Mouse (Mus musculus) limb, embryonic 10.5 days (tissue): ENCODE data around the gene Obscn. TPM values are rescaled to one million over a fixed set of nuclear protein-coding genes. Genes with fewer than 3 reads are reported as not detected.

Experiments
- DNase-seq: peaks from one replicate; pipeline ENCODE4 v3.0.0-alpha.2; 2017; ENCODE audit warnings: low spot score
- H3K27ac ChIP-seq: fragments of 300-500 bp; sonication (generic); 2 replicates; pipeline ENCODE4 v1.5.1; 2016; ENCODE audit warnings: mild to moderate bottlenecking
- H3K27me3 ChIP-seq: fragments of 300-500 bp; sonication (generic); 2 replicates; pipeline ENCODE4 v1.6.1; 2016; ENCODE audit warnings: low read depth, mild to moderate bottlenecking; ENCODE audit not compliant: poor library complexity, severe bottlenecking
- H3K36me3 ChIP-seq: fragments of 300-500 bp; sonication (generic); 2 replicates; pipeline ENCODE4 v1.6.1; 2016; ENCODE audit warnings: mild to moderate bottlenecking, moderate library complexity
- H3K4me1 ChIP-seq: fragments of 300-500 bp; sonication (generic); 2 replicates; pipeline ENCODE4 v1.6.1; 2016
- H3K4me3 ChIP-seq: fragments of 300-500 bp; sonication (generic); 2 replicates; pipeline ENCODE4 v1.5.1; 2016; ENCODE audit warnings: mild to moderate bottlenecking, moderate library complexity
- H3K9me3 ChIP-seq: fragments of 300-500 bp; sonication (generic); replicated peaks from 2 replicates; pipeline ENCODE4 v1.6.1; 2016; ENCODE audit warnings: mild to moderate bottlenecking
- WGBS: fragments of 180-500 bp; shearing (Covaris S2); methylation state at CpG from one replicate; pipeline ENCODE4 v1.1.7; 2016; 5-methylcytosine and 5-hydroxymethylcytosine counted together
- polyA plus RNA-seq: library from polyadenylated mRNA; unstranded; fragments of >200 nt; fragmentation: Nextera tagmentation; extraction: Ambion mirVana; gene quantifications from 2 replicates; pipeline ENCODE4 v1.2.1, GENCODE M21; 2016

Gene Obscn
- 0.11 and 0.13 TPM in 2 replicates for polyA plus RNA-seq

- Histone ChIP-seq H3K4me1 (peaks cover 19% of the 10 kb centered on the region), H3K36me3 (no peaks in the 10 kb centered on the region), H3K27ac (no peak within 1 kb of the TSS), H3K4me3 (peak within 1 kb of the TSS; percentile 31), H3K9me3 (no peaks in the 10 kb centered on the region), H3K27me3 (peaks cover 98% of the 10 kb centered on the region)
- 17% methylated on average over 44 of the region's 44 CpGs for WGBS
- DNase-seq = peak; percentile 39
Observed at GRCm38 (mm10) chr11:59135904-59136452, at the start of gene Obscn. Gene Obscn (minus strand): TSS chr11:59136402.

- 82% methylated on average over 5 of the region's 5 CpGs for WGBS
- Histone ChIP-seq H3K4me1 (0 out of 2 replicates have a peak, but pooled peaks cover 7% of the 10 kb centered on the region), H3K36me3 (peaks cover 46% of the 10 kb centered on the region), H3K27ac (no peak overlapping the region), H3K9me3 (no peaks in the 10 kb centered on the region), H3K4me3 (no peak overlapping the region), H3K27me3 (peaks cover 2% of the 10 kb centered on the region; the same call in 1 of the 2 replicates)
- no peak for DNase-seq
Observed at GRCm38 (mm10) chr11:59185490-59185889, 49.3 kb upstream of the Obscn start.

- DNase-seq = no peak
- Histone ChIP-seq H3K36me3 (peaks cover 46% of the 10 kb centered on the region), H3K27me3 (peaks cover 19% of the 10 kb centered on the region), H3K9me3 (no peaks in the 10 kb centered on the region), H3K4me1 (0 out of 2 replicates have a peak, but pooled peaks cover 3% of the 10 kb centered on the region), H3K4me3 (no peak overlapping the region), H3K27ac (no peak overlapping the region)
- WGBS = 61% methylated on average over 3 of the region's 3 CpGs
Observed at GRCm38 (mm10) chr11:59183821-59184220, 47.6 kb upstream of the Obscn start.

GRCm38 (mm10) chr11:59182864-59183331 lies 46.7 kb upstream of the Obscn start, which contains the start of gene Gjc2:
Gene Gjc2 (minus strand): TSS chr11:59183213.
- H3K27ac ChIP-seq = no peak within 1 kb of the TSS
- peaks cover 28% of the 10 kb centered on the region for H3K27me3 ChIP-seq
- H3K9me3 ChIP-seq = no peaks in the 10 kb centered on the region
- H3K36me3 ChIP-seq = peaks cover 46% of the 10 kb centered on the region
- WGBS = 52% methylated on average over 3 of the region's 3 CpGs
- H3K4me1 ChIP-seq = no peaks in the 10 kb centered on the region
- no peak within 1 kb of the TSS for H3K4me3 ChIP-seq
- no peak for DNase-seq

- H3K4me1 ChIP-seq = peaks cover 9% of the 10 kb centered on the region
- H3K27me3 ChIP-seq = peaks cover 85% of the 10 kb centered on the region
- no peaks in the 10 kb centered on the region for H3K9me3 ChIP-seq
- H3K4me3 ChIP-seq = peak overlapping the region; percentile 30; the same call in 1 of the 2 replicates
- no peaks in the 10 kb centered on the region for H3K36me3 ChIP-seq
- WGBS = 7% methylated on average over 34 of the region's 34 CpGs
- DNase-seq = no peak
- no peak overlapping the region for H3K27ac ChIP-seq
Observed at GRCm38 (mm10) chr11:59176921-59177320, 40.7 kb upstream of the Obscn start.

- Histone ChIP-seq H3K9me3 (no peaks in the 10 kb centered on the region), H3K27me3 (peaks cover 85% of the 10 kb centered on the region), H3K27ac (no peak overlapping the region), H3K4me3 (peak overlapping the region; percentile 30), H3K36me3 (no peaks in the 10 kb centered on the region), H3K4me1 (peaks cover 9% of the 10 kb centered on the region)
- WGBS = 4% methylated on average over 48 of the region's 48 CpGs
- no peak for DNase-seq
Observed at GRCm38 (mm10) chr11:59176475-59176874, 40.3 kb upstream of the Obscn start.

- H3K27ac ChIP-seq = no peak overlapping the region
- no peaks in the 10 kb centered on the region for H3K9me3 ChIP-seq
- no peak overlapping the region for H3K4me3 ChIP-seq
- no peaks in the 10 kb centered on the region for H3K36me3 ChIP-seq
- DNase-seq = no peak
- 65% methylated on average over 6 of the region's 6 CpGs for WGBS
- peaks cover 71% of the 10 kb centered on the region for H3K27me3 ChIP-seq
- peaks cover 15% of the 10 kb centered on the region for H3K4me1 ChIP-seq
Observed at GRCm38 (mm10) chr11:59174189-59174838, 38.1 kb upstream of the Obscn start.

- Histone ChIP-seq H3K27me3 (peaks cover 33% of the 10 kb centered on the region), H3K27ac (no peak overlapping the region), H3K4me1 (peaks cover 6% of the 10 kb centered on the region), H3K36me3 (no peaks in the 10 kb centered on the region), H3K9me3 (no peaks in the 10 kb centered on the region), H3K4me3 (no peak overlapping the region)
- 74% methylated on average over 4 of the region's 4 CpGs for WGBS
- no peak for DNase-seq
Observed at GRCm38 (mm10) chr11:59170549-59170948, 34.3 kb upstream of the Obscn start.

GRCm38 (mm10) chr11:59169807-59170206 lies 33.6 kb upstream of the Obscn start:
- H3K27me3 ChIP-seq = peaks cover 26% of the 10 kb centered on the region
- no peaks in the 10 kb centered on the region for H3K9me3 ChIP-seq
- DNase-seq = no peak
- no peak overlapping the region for H3K27ac ChIP-seq
- H3K36me3 ChIP-seq = no peaks in the 10 kb centered on the region
- H3K4me3 ChIP-seq = no peak overlapping the region
- H3K4me1 ChIP-seq = peaks cover 6% of the 10 kb centered on the region
- 56% methylated on average over 3 of the region's 3 CpGs for WGBS

- H3K27ac ChIP-seq = no peak overlapping the region
- DNase-seq = no peak
- no peaks in the 10 kb centered on the region for H3K27me3 ChIP-seq
- 69% methylated on average over 2 of the region's 2 CpGs for WGBS
- H3K4me1 ChIP-seq = peaks cover 22% of the 10 kb centered on the region
- H3K9me3 ChIP-seq = no peaks in the 10 kb centered on the region
- no peak overlapping the region for H3K4me3 ChIP-seq
- no peaks in the 10 kb centered on the region for H3K36me3 ChIP-seq
Observed at GRCm38 (mm10) chr11:59165616-59166241, 29.5 kb upstream of the Obscn start.

- H3K27ac ChIP-seq = peak overlapping the region; percentile 94
Observed at GRCm38 (mm10) chr11:59164384-59164783, 28.2 kb upstream of the Obscn start.

GRCm38 (mm10) chr11:59163255-59164236 lies 27.3 kb upstream of the Obscn start, which contains the start of gene Iba57:
Gene Iba57 (minus strand): TSS chr11:59163739.
- peak; percentile 97 for DNase-seq
- 3% methylated on average over 60 of the region's 68 CpGs for WGBS
- peak within 1 kb of the TSS; percentile 69 for H3K4me3 ChIP-seq
- no peaks in the 10 kb centered on the region for H3K27me3 ChIP-seq
- H3K4me1 ChIP-seq = peaks cover 16% of the 10 kb centered on the region; the same call in 1 of the 2 replicates
- no peaks in the 10 kb centered on the region for H3K36me3 ChIP-seq
- H3K27ac ChIP-seq = peak within 1 kb of the TSS; percentile 94
- H3K9me3 ChIP-seq = no peaks in the 10 kb centered on the region

More at GRCm38 (mm10) chr11:59164384-59164783, 28.2 kb upstream of the Obscn start:
- no peaks in the 10 kb centered on the region for H3K27me3 ChIP-seq
- no peak for DNase-seq
- H3K9me3 ChIP-seq = no peaks in the 10 kb centered on the region
- no peaks in the 10 kb centered on the region for H3K36me3 ChIP-seq
- H3K4me3 ChIP-seq = peak overlapping the region; percentile 69
- 82% methylated on average over 9 of the region's 9 CpGs for WGBS
- peaks cover 16% of the 10 kb centered on the region; the same call in 1 of the 2 replicates for H3K4me1 ChIP-seq
